Mouse (Mus musculus) heart, postnatal 0 days (tissue): ENCODE measurements at regions not wholly inside any gene's neighbourhood (a gene's known extent, or its start where the extent isn't known, plus 50 kb on each side); places are given as distances from the start of the nearest gene placed in this dataset.
"Not testable (repeated sequence)": the region's sequence is repeated elsewhere in the genome, so short reads cannot be mapped to it uniquely, and the experiment has no call there.

Source experiments
- ATAC-seq: fragments of 200-750 bp; cut with Nextera tagmentation; 2 replicates; pipeline ENCODE4 v1.8.0; 2017; ENCODE audit warnings: low read depth, moderate number of reproducible peaks, moderate library complexity; ENCODE audit not compliant: insufficient read depth
- DNase-seq: peaks from one replicate; pipeline ENCODE4 v3.0.0-alpha.2; 2016; ENCODE audit warnings: low spot score
- H3K27ac ChIP-seq: fragments of 300-500 bp; sonication (generic); 2 replicates; pipeline ENCODE4 v1.5.1; 2014; ENCODE audit warnings: low read depth, mild to moderate bottlenecking
- H3K27me3 ChIP-seq: fragments of 300-500 bp; sonication (generic); 2 replicates; pipeline ENCODE4 v1.6.1; 2014; ENCODE audit warnings: low read length, mixed read lengths; ENCODE audit not compliant: control insufficient read depth, insufficient read depth
- H3K36me3 ChIP-seq: fragments of 300-500 bp; sonication (generic); replicated peaks from 2 replicates; pipeline ENCODE4 v1.6.1; 2014; ENCODE audit warnings: low read length, mixed read lengths; ENCODE audit not compliant: control insufficient read depth, insufficient read depth
- H3K4me1 ChIP-seq: fragments of 300-500 bp; sonication (generic); 2 replicates; pipeline ENCODE4 v1.6.1; 2014; ENCODE audit warnings: antibody characterized with exemption; ENCODE audit not compliant: control insufficient read depth, insufficient read depth
- H3K4me2 ChIP-seq: fragments of 300-500 bp; sonication (generic); 2 replicates; pipeline ENCODE4 v1.6.1; 2014; ENCODE audit warnings: low read depth, mild to moderate bottlenecking, low read length, moderate library complexity
- H3K4me3 ChIP-seq: fragments of 300-500 bp; sonication (generic); 2 replicates; pipeline ENCODE4 v1.5.1; 2014; ENCODE audit warnings: low read depth, low read length
- H3K9ac ChIP-seq: fragments of 300-500 bp; sonication (generic); replicated peaks from 2 replicates; pipeline ENCODE4 v1.6.1; 2014; ENCODE audit warnings: low read depth, low read length, mixed read lengths
- H3K9me3 ChIP-seq: fragments of 300-500 bp; sonication (generic); replicated peaks from 2 replicates; pipeline ENCODE4 v1.6.1; 2016; ENCODE audit warnings: low read length; ENCODE audit not compliant: control insufficient read depth
- CTCF ChIP-seq: IDR thresholded peaks from 2 replicates; pipeline ENCODE4 v1.5.1; 2016; ENCODE audit warnings: antibody characterized with exemption, control low read depth, low read depth
- EP300 ChIP-seq: IDR thresholded peaks from 2 replicates; pipeline ENCODE4 v1.6.1; 2016; ENCODE audit warnings: antibody characterized with exemption, low read depth
- WGBS: fragments of 180-500 bp; shearing (Covaris S2); extraction: QIAGEN DNeasy Blood & Tissue Kit; methylation state at CpG from one replicate; pipeline ENCODE4 v1.1.7; 2014; 5-methylcytosine and 5-hydroxymethylcytosine counted together

DNA sequence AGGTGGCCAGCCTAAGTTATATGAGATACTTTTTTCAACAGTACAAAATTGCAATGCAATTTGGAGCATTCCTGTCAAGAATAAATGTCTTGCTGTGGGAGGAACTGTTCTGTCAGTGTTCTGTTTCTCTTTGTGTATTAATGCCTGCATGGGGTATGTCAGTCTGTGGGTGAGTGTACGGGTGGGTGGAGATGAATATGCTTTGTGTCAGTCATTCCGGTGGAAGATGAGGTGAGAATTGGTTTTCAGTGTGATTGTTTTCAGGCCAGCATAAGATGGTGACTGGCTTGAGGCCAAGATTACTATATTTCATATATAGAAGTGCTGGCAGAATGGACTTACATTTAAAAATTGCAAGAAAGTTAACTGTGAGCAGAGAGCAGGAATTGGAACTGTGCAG lies 184.0 kb downstream of the Frk start:
- no peak for TF ChIP-seq EP300
- TF ChIP-seq CTCF = no peak
- DNase-seq (no peak), ATAC-seq (no peak)
- Histone ChIP-seq H3K9ac (no peak overlapping the region), H3K36me3 (no peaks in the 10 kb centered on the region), H3K4me1 (no peaks in the 10 kb centered on the region), H3K4me3 (no peak overlapping the region), H3K4me2 (no peak overlapping the region), H3K27me3 (no peaks in the 10 kb centered on the region), H3K9me3 (no peaks in the 10 kb centered on the region), H3K27ac (no peak overlapping the region)
- 74% methylated on average over 2 of the region's 2 CpGs for WGBS

DNA sequence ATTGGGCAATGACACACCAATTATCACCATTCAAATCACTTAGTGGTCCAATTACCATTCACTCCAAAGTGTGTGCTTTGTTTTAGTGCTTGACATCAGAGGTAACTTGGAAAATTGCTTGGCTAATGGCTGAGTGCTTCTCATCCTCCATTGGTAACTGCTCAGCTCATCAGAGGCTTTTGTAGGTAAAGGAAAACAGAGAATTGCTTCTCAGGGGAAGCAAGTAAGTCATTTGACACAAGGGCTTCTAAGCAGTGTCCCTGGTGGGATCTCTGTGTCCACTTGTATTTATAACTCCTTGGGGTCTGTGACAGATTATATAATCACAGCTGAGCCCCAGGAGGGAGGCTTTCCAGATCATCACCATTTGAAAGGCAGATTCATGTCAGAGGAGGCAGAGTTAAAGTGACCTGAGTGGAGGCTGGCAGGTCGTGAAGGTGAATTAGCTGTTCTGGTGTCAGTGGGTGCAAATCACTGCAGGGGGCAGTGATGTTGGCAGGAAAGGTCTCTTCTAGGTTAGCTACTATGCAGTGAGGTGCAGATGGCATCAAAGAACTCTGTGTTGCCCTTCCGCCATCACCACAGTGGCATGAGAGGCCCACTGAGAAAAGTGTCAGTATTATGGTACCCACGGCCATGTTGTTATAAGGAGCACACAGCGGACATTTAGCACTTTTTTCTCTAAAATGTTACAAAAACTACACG lies 184.7 kb downstream of the Frk start:
- 54% methylated on average over 5 of the region's 5 CpGs for WGBS
- no peak overlapping the region for H3K4me2 ChIP-seq
- no peak for TF ChIP-seq CTCF
- no peak for TF ChIP-seq EP300
- H3K4me3 ChIP-seq = no peak overlapping the region
- no peak overlapping the region for H3K27ac ChIP-seq
- no peaks in the 10 kb centered on the region for H3K4me1 ChIP-seq
- no peaks in the 10 kb centered on the region for H3K36me3 ChIP-seq
- no peaks in the 10 kb centered on the region for H3K9me3 ChIP-seq
- DNase-seq = no peak
- no peak for ATAC-seq
- no peak overlapping the region for H3K9ac ChIP-seq
- no peaks in the 10 kb centered on the region for H3K27me3 ChIP-seq

DNA sequence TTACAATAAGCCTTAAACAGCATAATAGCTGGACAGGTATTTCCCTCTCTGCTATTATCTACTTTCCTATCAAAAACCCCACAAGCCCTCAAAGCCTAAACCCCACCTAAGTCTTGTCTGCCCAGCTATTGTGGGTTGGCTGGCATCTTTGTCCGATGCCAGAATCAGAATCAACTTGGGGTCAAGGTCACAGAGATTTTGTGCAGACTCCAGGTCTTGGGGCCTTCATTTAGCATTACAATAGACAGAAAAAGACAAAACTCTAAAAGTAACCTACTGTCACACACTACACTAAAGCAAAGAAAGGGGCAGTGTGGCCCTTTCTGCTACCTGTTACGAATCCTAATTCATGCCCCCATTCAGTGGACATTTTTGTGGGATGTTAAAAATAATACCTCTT lies 188.6 kb downstream of the Frk start:
- Histone ChIP-seq H3K9me3 (no peaks in the 10 kb centered on the region), H3K9ac (no peak overlapping the region), H3K27me3 (no peaks in the 10 kb centered on the region), H3K4me1 (no peaks in the 10 kb centered on the region), H3K4me2 (no peak overlapping the region), H3K36me3 (no peaks in the 10 kb centered on the region), H3K27ac (no peak overlapping the region), H3K4me3 (no peak overlapping the region)
- no peak for DNase-seq
- WGBS = 83% methylated on average over 2 of the region's 2 CpGs
- no peak for TF ChIP-seq CTCF
- no peak for TF ChIP-seq EP300
- ATAC-seq = no peak

DNA sequence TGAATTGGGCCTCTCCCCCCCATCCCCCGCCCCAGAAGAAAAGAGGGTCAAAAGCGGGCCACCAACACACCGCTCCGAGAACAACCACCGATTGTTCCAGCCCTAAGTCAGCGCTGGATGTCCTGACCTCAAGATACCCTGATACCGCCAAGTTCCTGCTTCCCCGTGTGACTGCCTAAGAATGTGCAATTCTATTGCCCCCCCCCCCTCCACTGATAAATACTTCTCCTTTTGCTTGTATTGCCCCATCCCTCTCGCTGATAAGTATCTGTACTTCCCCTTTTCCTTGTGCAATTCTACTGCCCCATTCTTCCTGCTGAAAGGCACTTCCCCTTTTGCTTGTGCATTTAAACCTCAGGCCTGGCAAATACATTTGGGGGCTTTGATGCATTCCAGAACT lies 216.2 kb downstream of the Frk start:
- not testable (repeated sequence) for H3K4me2 ChIP-seq, H3K27ac ChIP-seq, H3K36me3 ChIP-seq, ATAC-seq, H3K27me3 ChIP-seq, H3K4me1 ChIP-seq, H3K9me3 ChIP-seq, DNase-seq, H3K9ac ChIP-seq, H3K4me3 ChIP-seq
- WGBS = 61% methylated on average over 9 of the region's 9 CpGs

DNA sequence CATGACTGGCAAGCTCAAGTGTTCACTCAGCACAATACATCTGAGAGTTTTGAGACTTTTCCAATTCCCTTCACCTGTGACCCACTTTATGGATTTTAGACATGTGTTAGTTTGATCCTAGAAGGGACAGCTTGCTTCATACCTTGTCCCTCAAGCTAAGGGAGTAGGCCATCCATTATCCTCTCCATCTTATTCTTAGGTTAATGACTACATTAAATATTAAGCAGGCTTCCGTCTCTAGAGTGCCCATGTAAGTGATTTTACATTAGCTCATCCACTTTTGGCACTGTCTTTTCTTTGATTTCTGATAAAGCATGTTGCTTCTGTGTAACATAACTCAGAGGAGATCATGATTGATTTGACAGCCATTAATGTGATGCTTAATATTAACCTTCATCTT lies 218.8 kb downstream of the Frk start:
- WGBS = 79% methylated on average over 1 of the region's 1 CpGs
- no peak overlapping the region for H3K4me2 ChIP-seq
- no peak for DNase-seq

DNA sequence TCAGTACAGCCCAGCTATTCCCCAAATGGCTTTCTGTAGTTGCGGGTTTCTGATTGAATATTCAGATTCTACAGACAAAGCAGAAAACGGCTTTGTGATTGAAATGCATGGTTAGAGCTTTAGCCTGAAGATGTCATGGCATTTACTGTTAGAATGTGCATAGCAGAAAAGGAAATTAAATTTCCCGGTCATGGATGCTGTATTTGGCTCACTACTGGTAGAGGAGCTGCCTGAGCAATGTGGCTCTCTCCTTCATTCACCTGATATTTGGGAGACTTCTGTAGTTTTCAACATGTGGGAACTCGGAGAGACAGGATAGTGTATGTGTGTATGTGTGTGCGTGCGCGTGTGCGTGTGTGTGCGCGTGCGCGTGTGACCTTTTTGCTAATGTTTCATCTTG lies 222.2 kb downstream of the Frk start:
- Histone ChIP-seq H3K4me2 (no peak overlapping the region), H3K27me3 (no peaks in the 10 kb centered on the region), H3K4me3 (no peak overlapping the region), H3K9me3 (no peaks in the 10 kb centered on the region), H3K4me1 (no peaks in the 10 kb centered on the region), H3K9ac (no peak overlapping the region), H3K27ac (no peak overlapping the region), H3K36me3 (no peaks in the 10 kb centered on the region)
- TF ChIP-seq EP300 = no peak
- TF ChIP-seq CTCF = no peak
- DNase-seq (no peak), ATAC-seq (no peak)
- WGBS = 87% methylated on average over 12 of the region's 12 CpGs

More for the DNA sequence above, 218.8 kb downstream of the Frk start:
- Histone ChIP-seq H3K9me3 (no peaks in the 10 kb centered on the region), H3K36me3 (no peaks in the 10 kb centered on the region), H3K9ac (no peak overlapping the region), H3K4me1 (no peaks in the 10 kb centered on the region), H3K27me3 (no peaks in the 10 kb centered on the region), H3K27ac (no peak overlapping the region), H3K4me3 (no peak overlapping the region)
- no peak for TF ChIP-seq EP300
- no peak for TF ChIP-seq CTCF
- ATAC-seq = no peak
